ENCODE assay signal across 15 mouse cellular contexts in the genomic region with DNA sequence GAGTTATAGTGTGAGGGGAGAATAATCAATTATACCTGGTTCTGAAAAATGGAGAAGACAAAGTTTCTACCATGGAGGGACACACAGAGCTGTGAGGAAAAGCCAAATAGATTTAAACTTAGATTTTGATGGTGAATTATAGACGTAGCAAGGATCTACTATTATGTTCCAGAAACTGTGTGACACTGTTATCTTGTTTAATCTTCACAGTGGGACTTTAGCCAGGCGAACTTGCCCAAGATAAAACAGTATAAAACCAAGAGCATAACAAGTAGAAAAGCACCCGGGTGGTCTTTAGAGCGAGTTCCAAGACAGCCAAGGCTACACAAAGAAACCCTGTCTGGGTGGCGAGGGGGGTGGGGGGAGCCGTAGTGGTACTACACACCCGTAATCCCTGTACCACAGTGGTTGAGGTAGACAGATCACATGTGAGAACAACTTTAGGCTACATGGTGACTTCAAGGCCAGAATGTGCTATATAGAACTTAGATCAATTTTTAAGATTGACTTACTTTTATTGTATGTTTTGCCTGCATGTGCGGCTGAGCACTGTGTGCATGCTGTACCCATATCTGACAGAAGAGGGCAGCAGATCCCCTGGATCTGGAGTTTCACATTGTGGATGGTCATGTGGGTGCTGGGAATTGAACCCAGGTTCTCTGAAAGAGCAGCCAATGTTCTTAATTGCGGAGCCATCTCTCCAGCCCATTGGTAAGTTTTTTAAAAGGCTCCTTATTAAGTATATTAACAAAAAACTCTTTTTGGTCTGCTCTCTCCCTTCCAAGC. TPM values are rescaled to one million over a fixed set of nuclear protein-coding genes. Genes with fewer than 3 reads are reported as not detected.
DNase-seq lines count a peak whose midpoint lies in the region; ATAC-seq and TF ChIP-seq lines count a peak whose summit lies in the region.
"Had no signal": no experiment of that assay in that cellular context is flagged by ENCODE, and none has a peak within 500 bp of the region (broad histone marks: within the 10 kb centered on the region; RNA-seq: fewer than 3 reads in every experiment).

No protein-coding gene starts in this region.

- no peak overlapping the region for H3K4me2 ChIP-seq in intestine, postnatal 0 days (replicated peaks; ENCODE audit: low read depth)
- no peak overlapping the region for H3K4me2 ChIP-seq in intestine, embryonic 16.5 days (ENCODE audit: low read depth, low read length)
- no peak overlapping the region for H3K4me2 ChIP-seq in lung, embryonic 16.5 days (ENCODE audit: low read depth, low read length)
- H3K4me2 ChIP-seq: heart, embryonic 13.5 days had no signal

- no peak for TF ChIP-seq POLR2A in ES-Bruce4 (IDR thresholded peaks at IDR 0.05; ENCODE audit: insufficient read depth, low read length)
- no peak for TF ChIP-seq POLR2A in brain, embryonic 14.5 days (IDR thresholded peaks at IDR 0.05; ENCODE audit: borderline replicate concordance, extremely low read depth, insufficient read depth, insufficient read length, poor library complexity, severe bottlenecking)

- H3K27me3 ChIP-seq in intestine, postnatal 0 days (replicated peaks; ENCODE audit: control insufficient read depth, insufficient read depth, low read length), result no peaks in the 10 kb centered on the region
- H3K27me3 ChIP-seq in intestine, embryonic 16.5 days (replicated peaks; ENCODE audit: control insufficient read depth, insufficient read depth, low read length), result no peaks in the 10 kb centered on the region
- H3K27me3 ChIP-seq in lung, embryonic 16.5 days (ENCODE audit: control insufficient read depth, insufficient read depth, low read depth, low read length), result no peaks in the 10 kb centered on the region
- H3K27me3 ChIP-seq in ES-Bruce4 (ENCODE audit: control insufficient read depth, insufficient read depth, low read length, poor library complexity, severe bottlenecking), result no peaks in the 10 kb centered on the region
- H3K27me3 ChIP-seq: heart, embryonic 13.5 days had no signal

- no peak overlapping the region for H3K27ac ChIP-seq in intestine, postnatal 0 days (ENCODE audit: low read depth, low read length)
- no peak overlapping the region for H3K27ac ChIP-seq in intestine, embryonic 16.5 days (ENCODE audit: low read length)
- H3K27ac ChIP-seq in lung, embryonic 16.5 days (ENCODE audit: low read length), result peak overlapping the region; percentile 44
- no peak overlapping the region for H3K27ac ChIP-seq in ES-Bruce4 (ENCODE audit: insufficient read depth, low read length)
- H3K27ac ChIP-seq: forebrain, embryonic 10.5 days; heart, embryonic 13.5 days; hindbrain, embryonic 10.5 days had no signal

- 79% methylated on average over 9 of the region's 9 CpGs for WGBS in intestine, postnatal 0 days
- WGBS in intestine, embryonic 16.5 days, result 78% methylated on average over 9 of the region's 9 CpGs
- 57% methylated on average over 9 of the region's 9 CpGs for WGBS in lung, embryonic 16.5 days

- H3K9me3 ChIP-seq in intestine, postnatal 0 days (ENCODE audit: control insufficient read depth), result no peaks in the 10 kb centered on the region
- peaks cover 6% of the 10 kb centered on the region for H3K9me3 ChIP-seq in intestine, embryonic 16.5 days (ENCODE audit: control insufficient read depth, low read length)
- H3K9me3 ChIP-seq in lung, embryonic 16.5 days (ENCODE audit: control insufficient read depth, low read length), result peaks cover 5% of the 10 kb centered on the region; the same call in 1 of the 2 replicates
- peaks cover 5% of the 10 kb centered on the region; the same call in 1 of the 2 replicates for H3K9me3 ChIP-seq in ES-Bruce4 (replicated peaks; ENCODE audit: control insufficient read depth, insufficient read depth, low read length, poor library complexity, severe bottlenecking)

- no peaks in the 10 kb centered on the region; the same call in 1 of the 2 replicates for H3K4me1 ChIP-seq in intestine, postnatal 0 days (replicated peaks; ENCODE audit: control insufficient read depth, insufficient read depth, low read length)
- H3K4me1 ChIP-seq in intestine, embryonic 16.5 days (ENCODE audit: control insufficient read depth, insufficient read depth, low read length), result peaks cover 3% of the 10 kb centered on the region
- H3K4me1 ChIP-seq in lung, embryonic 16.5 days (replicated peaks; ENCODE audit: control insufficient read depth, insufficient read depth, low read length), result peaks cover 19% of the 10 kb centered on the region
- no peaks in the 10 kb centered on the region for H3K4me1 ChIP-seq in ES-Bruce4 (ENCODE audit: control insufficient read depth, insufficient read depth, low read length)
- H3K4me1 ChIP-seq: forebrain, embryonic 10.5 days had no signal

- TF ChIP-seq EP300 in ES-Bruce4 (IDR thresholded peaks at IDR 0.05; ENCODE audit: insufficient read depth, low read depth, low read length), result no peak

- H3K9ac ChIP-seq in intestine, postnatal 0 days (ENCODE audit: low read depth, low read length), result no peak overlapping the region
- no peak overlapping the region for H3K9ac ChIP-seq in intestine, embryonic 16.5 days (ENCODE audit: low read depth, low read length)
- H3K9ac ChIP-seq in lung, embryonic 16.5 days (ENCODE audit: low read length), result no peak overlapping the region; the same call in 1 of the 2 replicates
- H3K9ac ChIP-seq in ES-Bruce4 (ENCODE audit: low read depth, poor library complexity, severe bottlenecking), result no peak overlapping the region
- H3K9ac ChIP-seq: heart, embryonic 13.5 days had no signal

- H3K36me3 ChIP-seq in intestine, postnatal 0 days (ENCODE audit: control insufficient read depth, insufficient read depth), result no peaks in the 10 kb centered on the region
- no peaks in the 10 kb centered on the region for H3K36me3 ChIP-seq in intestine, embryonic 16.5 days (ENCODE audit: control insufficient read depth, insufficient read depth, low read length)
- H3K36me3 ChIP-seq in lung, embryonic 16.5 days (ENCODE audit: control insufficient read depth, insufficient read depth, low read length), result no peaks in the 10 kb centered on the region
- no peaks in the 10 kb centered on the region for H3K36me3 ChIP-seq in ES-Bruce4 (ENCODE audit: control insufficient read depth, insufficient read depth, low read length, poor library complexity, severe bottlenecking)
- H3K36me3 ChIP-seq: forebrain, embryonic 10.5 days; heart, embryonic 13.5 days; hindbrain, embryonic 10.5 days had no signal

- no peak for ATAC-seq in intestine, postnatal 0 days
- no peak for ATAC-seq in intestine, embryonic 16.5 days
- ATAC-seq in lung, embryonic 16.5 days (ENCODE audit: low read depth), result no peak
- no peak for ATAC-seq in granulocyte monocyte progenitor cell, adult 5-6 weeks (replicated peaks; ENCODE audit: poor library complexity, severe bottlenecking)

- H3K4me3 ChIP-seq in intestine, postnatal 0 days (ENCODE audit: low read depth, low read length), result no peak overlapping the region
- no peak overlapping the region for H3K4me3 ChIP-seq in intestine, embryonic 16.5 days (ENCODE audit: low read length)
- H3K4me3 ChIP-seq in lung, embryonic 16.5 days (ENCODE audit: low read length), result no peak overlapping the region
- no peak overlapping the region for H3K4me3 ChIP-seq in ES-Bruce4 (ENCODE audit: low read depth, low read length)
- H3K4me3 ChIP-seq: forebrain, embryonic 10.5 days; heart, embryonic 13.5 days; hindbrain, embryonic 10.5 days had no signal

- DNase-seq in lung, adult 18-20 months, result no peak
- peak; percentile 47 for DNase-seq in brain, embryonic 14.5 days (ENCODE audit: low read depth)
- no peak for DNase-seq in heart, adult 9 months (ENCODE audit: low spot score in 2 of 2)
- DNase-seq: adrenal gland, postnatal 36 days; cerebellum, adult 11-12 months; kidney, adult 18-20 months; right cerebral cortex, postnatal 14 days had no signal

- peak; percentile 56 for TF ChIP-seq CTCF in intestine, postnatal 0 days (IDR thresholded peaks at IDR 0.05; ENCODE audit: low read depth)
- peak; percentile 68 for TF ChIP-seq CTCF in ES-Bruce4 (IDR thresholded peaks at IDR 0.05; ENCODE audit: low read depth, low read length)
- peak; percentile 36; the same call in 1 of the 2 replicates for TF ChIP-seq CTCF in brain, embryonic 14.5 days (IDR thresholded peaks at IDR 0.05; ENCODE audit: borderline replicate concordance, extremely low read depth, insufficient read depth, insufficient read length)

RNA-seq across cellular contexts. Expression of a gene that starts 32.0 kb away (rescaled TPM):
- 19.2 and 22.3 TPM in 2 replicates for polyA plus RNA-seq in intestine, postnatal 0 days (2015; fragmentation: Nextera tagmentation; extraction: Ambion mirVana)
- 16.2 and 16.7 TPM in 2 replicates for polyA plus RNA-seq in intestine, embryonic 16.5 days (2015; fragmentation: Nextera tagmentation; extraction: Ambion mirVana)
- polyA plus RNA-seq in lung, embryonic 16.5 days (2015; fragmentation: Nextera tagmentation; extraction: Ambion mirVana), result 24.3 and 31.5 TPM in 2 replicates
- polyA plus RNA-seq in ES-Bruce4 (2011; ENCODE audit: insufficient read depth, insufficient read length, low read depth, missing spikeins), result 415 and 422 TPM in 2 replicates
- 88.6 and 119 TPM in 2 replicates for polyA plus RNA-seq in brain, embryonic 14.5 days (2012; rRNA removed)
- total RNA-seq in granulocyte monocyte progenitor cell, adult 5-6 weeks (2014; fragmentation: Nextera tagmentation), result 39.1 and 55.1 TPM in 2 replicates
- total RNA-seq in granulocyte monocyte progenitor cell, adult 5-6 weeks (2017), result 60.6 and 71.7 TPM in 2 replicates
